Mouse (Mus musculus) layer of hippocampus, adult 11-12 months (tissue): ENCODE measurements around the gene Trim12a.
A peak's percentile ranks its signal among the peaks of the same experiment; 100 is the strongest.
"Not testable (repeated sequence)": the region's sequence is repeated elsewhere in the genome, so short reads cannot be mapped to it uniquely, and the experiment has no call there.

Source experiments
- DNase-seq: peaks from one replicate; pipeline ENCODE4 v3.0.0; 2022; ENCODE audit warnings: low spot score

Trim12a gene

DNA sequence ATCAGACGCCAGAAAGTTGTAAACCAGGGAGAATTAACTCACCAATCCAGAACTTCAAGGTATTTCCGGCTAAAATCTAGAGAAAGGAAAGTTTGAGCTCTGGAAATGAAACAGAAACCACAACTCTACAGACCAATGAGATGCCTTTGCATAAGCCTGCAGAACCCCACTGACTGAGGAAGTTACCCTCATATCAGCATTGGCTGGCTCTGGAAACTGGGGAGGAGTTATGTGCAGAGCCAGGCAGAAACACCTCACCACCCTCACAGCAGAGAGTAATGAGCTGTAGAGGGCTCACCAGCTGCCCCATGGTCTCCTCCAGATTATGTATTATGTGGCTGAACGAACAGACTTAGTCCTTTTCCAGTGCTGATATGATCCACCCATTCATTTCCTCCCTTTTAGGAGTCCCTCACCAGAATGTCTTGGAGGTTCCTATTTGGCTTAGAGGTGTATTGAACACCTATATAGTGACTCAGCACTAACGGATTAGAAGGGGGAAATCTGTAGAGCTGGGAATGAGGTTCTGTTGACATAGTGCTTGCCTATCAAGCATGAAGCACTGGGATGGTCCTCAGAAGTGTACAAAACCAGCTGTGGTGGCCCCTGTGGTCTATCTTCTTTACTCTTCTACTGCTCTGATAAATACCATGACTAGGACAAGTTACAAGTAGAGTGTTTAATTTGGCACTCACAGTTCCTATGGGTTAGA, at the start of gene Trim12a:
Gene Trim12a, minus strand, starts transcription at position 98 of the 712 bp plus-strand sequence.
- DNase-seq, result not testable (repeated sequence)

DNA sequence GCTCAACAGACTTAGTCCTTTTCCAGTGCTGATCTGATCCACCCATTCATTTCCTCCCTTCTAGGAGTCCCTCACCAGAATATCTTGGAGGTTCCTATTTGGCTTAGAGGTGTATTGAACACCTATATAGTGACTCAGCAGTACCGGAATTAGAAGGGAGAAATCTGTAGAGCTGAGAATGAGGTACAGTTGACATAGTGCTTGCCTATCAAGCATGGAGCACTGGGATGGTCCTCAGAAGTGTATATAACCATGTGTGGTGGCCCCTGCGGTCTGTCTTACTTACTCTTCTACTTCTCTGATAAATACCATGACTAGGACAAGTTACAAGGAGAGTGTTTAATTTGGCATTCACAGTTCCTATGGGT, 38.3 kb upstream of the Trim12a start:
- DNase-seq, result no peak

DNA sequence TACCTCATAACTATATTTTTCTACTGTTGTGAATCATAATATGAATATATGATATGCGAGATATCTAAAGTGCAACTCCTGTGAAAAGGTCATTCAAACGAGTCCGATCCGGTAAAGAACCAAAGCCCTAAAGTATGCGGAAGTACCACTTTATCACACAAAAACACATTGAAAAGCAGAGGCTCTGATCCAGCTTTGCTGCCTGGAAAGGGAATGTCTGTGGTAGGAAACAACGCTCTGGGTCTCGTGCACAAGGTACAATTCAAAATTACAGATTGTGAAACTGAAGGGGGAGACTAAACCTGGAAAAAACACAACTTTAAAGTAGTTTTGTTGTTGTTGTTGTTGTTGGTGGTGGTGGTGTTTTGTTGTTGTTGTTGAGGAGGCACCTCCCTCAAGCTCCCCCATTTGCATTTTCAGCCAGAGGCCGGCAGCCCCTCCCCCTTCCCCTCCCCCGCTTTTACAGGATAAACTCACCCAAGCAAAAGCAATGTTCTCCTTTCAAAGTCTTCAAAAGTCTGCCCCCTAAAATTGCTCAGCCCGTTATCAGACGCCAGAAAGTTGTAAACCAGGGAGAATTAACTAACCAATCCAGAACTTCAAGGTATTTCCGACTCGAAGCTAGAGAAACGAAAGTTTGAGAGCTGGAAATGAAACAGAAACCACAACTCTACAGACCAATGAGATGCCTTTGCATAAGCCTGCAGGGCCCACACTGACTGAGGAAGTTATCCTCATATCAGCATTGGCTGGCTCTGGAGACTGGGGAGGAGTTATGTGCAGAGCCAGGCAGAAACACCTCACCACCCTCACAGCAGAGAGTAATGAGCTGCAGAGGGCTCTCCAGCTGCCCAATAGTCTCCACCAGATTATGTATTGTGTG, 37.7 kb upstream of the Trim12a start, which contains the start of gene Trim12c:
Gene Trim12c, minus strand, starts transcription at position 646 of the 883 bp plus-strand sequence.
- DNase-seq, result peak; percentile 46

DNA sequence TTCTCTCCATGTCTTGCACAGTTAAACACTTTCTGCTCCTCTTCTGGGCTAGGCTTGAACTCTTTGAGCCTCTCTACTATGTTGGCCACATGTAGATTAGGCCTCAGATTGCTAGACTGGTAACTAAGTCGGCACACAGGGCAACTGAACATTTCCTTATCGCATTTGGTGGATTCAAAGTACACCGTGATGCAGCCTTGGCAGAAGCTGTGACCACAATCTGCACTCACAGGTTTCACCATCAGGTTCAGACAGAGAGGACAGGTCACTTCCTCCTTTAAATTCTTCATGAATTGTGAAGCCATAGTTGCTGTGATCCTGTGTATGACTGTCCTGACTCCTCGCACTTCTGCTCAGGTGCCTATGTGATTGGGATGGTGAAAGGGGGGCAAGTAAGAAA, 32.8 kb upstream of the Trim12a start:
- not testable (repeated sequence) for DNase-seq

DNA sequence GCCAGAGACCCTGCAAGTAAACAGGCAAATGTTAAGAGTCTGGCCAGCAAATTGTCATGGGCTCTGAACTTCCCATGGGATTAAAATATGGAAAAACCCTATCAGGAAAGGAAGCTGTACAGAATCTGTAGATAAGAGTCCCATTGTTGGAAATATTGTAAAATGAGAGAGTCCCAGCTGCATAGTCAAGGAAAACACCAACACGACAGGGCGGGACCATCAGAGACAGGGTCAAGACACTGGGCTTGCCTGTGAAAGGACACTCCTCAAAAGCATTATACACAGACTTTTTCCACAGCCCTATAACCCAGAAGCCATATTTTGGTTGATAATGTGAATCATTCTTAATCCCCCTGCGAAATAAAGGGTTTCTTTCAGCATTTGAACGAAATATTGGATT, 25.5 kb upstream of the Trim12a start:
- not testable (repeated sequence) for DNase-seq

DNA sequence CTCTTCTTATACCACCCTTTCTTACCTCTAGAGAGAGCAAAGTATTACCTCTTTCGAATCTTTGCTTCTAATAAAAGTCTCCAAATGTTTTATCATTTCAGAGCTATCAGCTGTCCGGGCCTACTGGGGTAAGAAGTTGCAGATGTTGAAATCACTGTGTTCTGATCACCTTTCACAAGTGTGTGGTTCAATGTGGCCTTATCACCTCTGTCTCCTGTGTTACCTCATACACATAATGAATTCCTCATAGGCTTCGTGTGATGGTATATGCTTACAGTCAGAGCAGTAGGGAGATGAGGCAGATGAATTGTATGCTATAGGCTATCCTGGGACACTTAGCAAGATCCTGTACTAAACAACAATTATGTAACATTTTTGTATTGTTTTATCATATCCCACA, 20.3 kb upstream of the Trim12a start:
- DNase-seq, result not testable (repeated sequence)

DNA sequence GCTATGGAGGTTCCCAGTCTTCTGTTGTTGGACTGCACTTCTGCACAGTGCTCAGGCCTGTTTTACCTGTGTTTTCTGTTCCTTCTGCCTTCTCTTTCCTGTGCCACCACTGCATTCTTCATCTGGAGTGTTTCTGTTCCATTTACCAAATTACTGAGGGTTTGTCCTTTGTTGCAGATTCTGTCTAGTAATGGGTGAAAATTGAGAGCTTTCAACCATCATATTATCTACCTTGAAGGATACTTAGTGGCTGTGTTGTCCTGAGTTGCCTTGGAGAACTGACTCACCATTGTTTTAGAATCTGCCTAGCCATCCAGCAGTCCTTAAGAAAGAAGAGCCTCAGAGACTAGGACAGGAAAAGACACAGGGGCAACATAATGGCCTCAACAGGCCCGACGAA, 13.9 kb upstream of the Trim12a start, which contains the start of gene Trim34b:
Gene Trim34b, plus strand, starts transcription at position 301 of the 400 bp plus-strand sequence.
- DNase-seq, result not testable (repeated sequence)

DNA sequence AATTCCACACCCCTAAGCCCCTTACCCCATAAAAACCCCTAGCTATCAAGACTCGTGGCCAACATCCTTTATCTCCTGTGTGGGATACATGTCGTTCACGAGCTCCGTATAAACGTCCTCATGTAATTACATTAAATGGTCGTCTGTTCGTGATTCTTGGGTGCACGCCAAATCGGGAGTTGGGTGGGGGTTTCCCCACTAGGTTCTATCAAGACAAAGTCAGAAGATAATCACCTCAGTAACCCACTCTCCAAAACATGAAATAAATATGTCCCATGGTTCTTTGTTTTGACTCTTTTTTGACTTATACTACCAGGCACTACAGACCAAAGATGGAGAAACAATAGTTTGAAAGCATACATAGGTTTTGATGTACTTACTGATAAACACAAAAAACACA, 6.8 kb upstream of the Trim12a start:
- DNase-seq, result no peak

DNA sequence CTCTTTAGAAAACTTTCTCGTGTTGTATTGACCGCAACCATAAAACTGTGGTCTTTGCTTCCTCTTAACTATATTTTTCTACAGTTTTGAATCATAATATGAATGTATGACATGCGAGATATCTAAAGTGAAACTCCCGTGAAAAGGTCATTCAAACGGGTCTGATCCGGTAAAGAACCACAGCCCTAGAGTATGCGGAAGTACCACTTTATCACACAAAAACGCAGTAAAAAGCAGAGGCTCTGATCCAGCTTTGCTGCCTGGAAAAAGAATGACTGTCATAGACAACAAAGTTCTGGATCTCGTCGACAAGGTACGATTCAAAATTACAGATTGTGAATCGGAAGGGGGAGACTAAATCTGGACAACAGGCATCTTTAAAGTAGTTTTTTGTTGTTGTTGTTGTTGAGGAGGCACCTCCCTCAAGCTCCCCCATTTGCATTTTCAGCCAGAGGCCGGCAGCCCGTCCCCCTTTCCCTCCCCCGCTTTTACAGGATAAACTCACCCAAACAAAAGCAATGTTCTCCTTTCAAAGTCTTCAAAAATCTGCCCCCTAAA, 391 bp downstream of the Trim12a start:
- no peak for DNase-seq

DNA sequence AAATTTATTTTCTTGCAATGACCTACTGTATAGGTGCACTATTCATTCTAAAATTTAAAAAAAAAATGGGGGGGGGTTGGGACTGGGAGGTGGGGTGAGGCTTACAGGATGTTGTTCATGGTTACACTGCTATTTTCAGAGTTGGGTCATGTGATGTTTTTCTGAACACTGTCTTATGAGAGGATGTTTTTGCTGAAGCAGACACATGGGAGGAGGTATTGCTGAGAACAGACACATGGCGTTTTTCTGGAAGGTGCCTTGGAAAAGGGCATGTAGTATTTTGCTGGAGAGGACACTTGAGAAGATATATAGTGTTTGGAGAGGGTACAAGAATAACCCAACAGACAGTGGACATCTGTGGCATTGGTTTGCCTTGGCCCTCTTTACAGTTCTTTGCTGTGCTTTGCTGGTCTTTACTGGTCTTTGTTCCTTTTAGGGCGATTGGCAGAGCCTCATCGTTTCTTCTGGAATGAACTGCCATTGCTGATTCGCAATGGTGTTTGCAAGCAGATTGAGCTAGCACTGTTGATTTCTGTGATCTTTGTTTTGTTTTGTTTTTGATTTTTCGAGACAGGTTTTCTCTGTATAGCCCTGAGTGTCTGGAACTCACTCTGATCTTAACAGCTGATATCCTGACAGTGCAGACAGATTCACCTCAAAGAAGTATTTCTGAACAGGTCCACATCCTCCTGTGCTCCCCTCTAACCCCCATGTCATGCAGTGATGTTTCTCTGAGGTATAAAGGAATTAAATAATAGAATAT, 23.4 kb downstream of the Trim12a start:
- DNase-seq, result no peak

DNA sequence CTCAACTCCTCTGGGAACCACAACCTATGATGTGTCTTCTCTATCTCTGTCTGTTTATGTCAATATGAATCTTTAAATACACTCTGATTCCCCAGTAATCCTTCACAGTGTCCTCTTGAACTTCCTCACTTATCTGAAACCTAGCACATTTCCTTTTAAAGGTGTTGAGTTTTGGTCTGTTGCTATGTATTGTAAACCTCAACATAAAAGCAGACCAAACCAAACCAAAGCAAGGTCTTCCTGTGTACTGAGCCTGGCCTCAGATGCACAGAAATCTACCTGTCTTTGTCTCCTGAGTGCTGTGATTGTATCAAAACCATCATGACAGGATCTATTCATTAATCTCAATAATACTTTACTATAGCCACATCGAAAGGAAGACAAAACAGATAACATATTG, 24.6 kb downstream of the Trim12a start:
- no peak for DNase-seq

DNA sequence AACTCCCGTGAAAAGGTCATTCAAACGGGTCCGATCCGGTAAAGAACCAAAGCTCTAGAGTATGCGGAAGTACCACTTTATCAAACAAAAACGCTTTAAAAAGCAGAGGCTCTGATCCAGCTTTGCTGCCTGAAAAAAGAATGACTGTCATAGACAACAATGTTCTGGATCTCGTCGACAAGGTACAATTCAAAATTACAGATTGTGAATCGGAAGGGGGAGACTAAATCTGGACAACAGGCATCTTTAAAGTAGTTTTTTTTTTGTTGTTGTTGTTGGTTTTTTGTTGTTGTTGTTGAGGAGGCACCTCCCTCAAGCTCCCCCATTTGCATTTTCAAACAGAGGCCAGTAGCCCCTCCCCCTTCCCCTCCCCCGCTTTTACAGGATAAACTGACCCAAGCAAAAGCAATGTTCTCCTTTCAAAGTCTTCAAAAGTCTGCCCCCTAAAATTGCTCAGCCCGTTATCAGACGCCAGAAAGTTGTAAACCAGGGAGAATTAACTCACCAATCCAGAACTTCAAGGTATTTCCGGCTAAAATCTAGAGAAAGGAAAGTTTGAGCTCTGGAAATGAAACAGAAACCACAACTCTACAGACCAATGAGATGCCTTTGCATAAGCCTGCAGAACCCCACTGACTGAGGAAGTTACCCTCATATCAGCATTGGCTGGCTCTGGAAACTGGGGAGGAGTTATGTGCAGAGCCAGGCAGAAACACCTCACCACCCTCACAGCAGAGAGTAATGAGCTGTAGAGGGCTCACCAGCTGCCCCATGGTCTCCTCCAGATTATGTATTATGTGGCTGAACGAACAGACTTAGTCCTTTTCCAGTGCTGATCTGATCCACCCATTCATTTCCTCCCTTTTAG, 27.5 kb downstream of the Trim12a start, which contains the start of gene Trim5:
Gene Trim5, minus strand, starts transcription at position 519 of the 868 bp plus-strand sequence.
- not testable (repeated sequence) for DNase-seq

DNA sequence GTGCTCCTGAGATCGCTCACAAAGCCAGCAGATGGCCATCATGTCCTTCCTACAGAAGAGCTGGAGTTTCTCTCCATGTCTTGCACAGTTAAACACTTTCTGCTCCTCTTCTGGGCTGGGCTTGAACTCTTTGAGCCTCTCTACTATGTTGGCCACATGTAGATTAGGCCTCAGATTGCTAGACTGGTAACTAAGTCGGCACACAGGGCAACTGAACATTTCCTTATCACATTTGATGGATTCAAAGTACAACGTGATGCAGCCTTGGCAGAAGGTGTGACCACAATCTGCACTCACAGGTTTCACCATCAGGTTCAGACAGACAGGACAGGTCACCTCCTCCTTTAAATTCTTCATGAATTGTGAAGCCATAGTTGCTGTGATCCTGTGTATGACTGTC, 35.9 kb downstream of the Trim12a start:
- not testable (repeated sequence) for DNase-seq

DNA sequence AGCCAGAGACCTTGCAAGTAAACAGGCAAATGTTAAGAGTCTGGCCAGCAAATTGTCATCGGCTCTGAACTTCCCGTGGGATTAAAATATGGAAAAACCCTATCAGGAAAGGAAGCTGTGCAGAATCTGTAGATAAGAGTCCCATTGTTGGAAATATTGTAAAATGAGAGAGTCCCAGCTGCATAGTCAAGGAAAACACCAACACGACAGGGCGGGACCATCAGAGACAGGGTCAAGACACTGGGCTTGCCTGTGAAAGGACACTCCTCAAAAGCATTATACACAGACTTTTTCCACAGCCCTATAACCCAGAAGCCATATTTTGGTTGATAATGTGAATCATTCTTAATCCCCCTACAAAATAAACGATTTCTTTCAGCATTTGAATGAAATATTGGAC, 49.9 kb downstream of the Trim12a start:
- DNase-seq, result not testable (repeated sequence)

DNA sequence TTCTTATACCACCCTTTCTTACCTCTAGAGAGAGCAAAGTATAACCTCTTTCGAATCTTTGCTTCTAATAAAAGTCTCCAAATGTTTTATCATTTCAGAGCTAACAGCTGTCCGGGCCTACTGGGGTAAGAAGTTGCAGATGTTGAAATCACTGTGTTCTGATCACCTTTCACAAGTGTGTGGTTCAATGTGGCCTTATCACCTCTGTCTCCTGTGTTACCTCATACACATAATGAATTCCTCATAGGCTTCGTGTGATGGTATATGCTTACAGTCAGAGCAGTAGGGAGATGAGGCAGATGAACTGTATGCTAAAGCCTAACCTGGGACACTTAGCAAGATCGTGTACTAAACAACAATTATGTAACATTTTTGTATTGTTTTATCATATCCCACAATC, 54.9 kb downstream of the Trim12a start:
- DNase-seq, result not testable (repeated sequence)
